ENCODE assay signal across 8 mouse cellular contexts in genomic region chr10:79794491-79794931, GRCm38 (mm10). TPM values are rescaled to one million over a fixed set of nuclear protein-coding genes. Genes with fewer than 3 reads are reported as not detected.
DNase-seq lines count a peak whose midpoint lies in the region; ATAC-seq and TF ChIP-seq lines count a peak whose summit lies in the region.

No protein-coding gene starts in this region.

- H3K27me3 ChIP-seq in forebrain, embryonic 13.5 days = peaks cover 4% of the 10 kb centered on the region; the same call in 1 of the 2 replicates
- H3K27me3 ChIP-seq in limb, embryonic 12.5 days = peaks cover 5% of the 10 kb centered on the region; the same call in 1 of the 2 replicates
- H3K27me3 ChIP-seq in midbrain, postnatal 0 days (ENCODE audit: insufficient read depth, low read length) = no peaks in the 10 kb centered on the region

- peak overlapping the region; percentile 94 for H3K4me3 ChIP-seq in forebrain, embryonic 13.5 days
- peak overlapping the region; percentile 94 for H3K4me3 ChIP-seq in limb, embryonic 12.5 days (replicated peaks)
- peak overlapping the region; percentile 96 for H3K4me3 ChIP-seq in midbrain, postnatal 0 days (ENCODE audit: low read depth, low read length)

- H3K36me3 ChIP-seq in forebrain, embryonic 13.5 days (ENCODE audit: poor library complexity, severe bottlenecking) = peaks cover 10% of the 10 kb centered on the region
- peaks cover 10% of the 10 kb centered on the region; the same call in 1 of the 2 replicates for H3K36me3 ChIP-seq in limb, embryonic 12.5 days
- no peaks in the 10 kb centered on the region for H3K36me3 ChIP-seq in midbrain, postnatal 0 days (ENCODE audit: insufficient read depth, low read length)

- no peak for TF ChIP-seq CTCF in midbrain, postnatal 0 days (IDR thresholded peaks at IDR 0.05)

- peak; percentile 83 for DNase-seq in 3134 (ENCODE audit: extremely low read depth, insufficient read length, low spot score)
- peak; percentile 69 for DNase-seq in adrenal gland, adult 8-10 months
- DNase-seq in heart, postnatal 4 days = peak; percentile 79
- peak; percentile 38 for DNase-seq in midbrain, postnatal 0 days (ENCODE audit: low spot score)
- no peak for DNase-seq in right cerebral cortex, adult 18-20 months
- DNase-seq in right cerebral cortex, postnatal 25 days = no peak

- peak overlapping the region; percentile 99 for H3K9ac ChIP-seq in forebrain, embryonic 13.5 days
- peak overlapping the region; percentile 94 for H3K9ac ChIP-seq in limb, embryonic 12.5 days (replicated peaks)
- H3K9ac ChIP-seq in midbrain, postnatal 0 days (replicated peaks; ENCODE audit: low read length, poor library complexity, severe bottlenecking) = peak overlapping the region; percentile 98

- H3K4me2 ChIP-seq in forebrain, embryonic 13.5 days = peak overlapping the region; percentile 94
- peak overlapping the region; percentile 88 for H3K4me2 ChIP-seq in limb, embryonic 12.5 days
- peak overlapping the region; percentile 80 for H3K4me2 ChIP-seq in midbrain, postnatal 0 days (ENCODE audit: low read depth, low read length, poor library complexity, severe bottlenecking)

- H3K9me3 ChIP-seq in forebrain, embryonic 13.5 days (replicated peaks) = no peaks in the 10 kb centered on the region
- H3K9me3 ChIP-seq in limb, embryonic 12.5 days = 0 out of 2 replicates have a peak, but pooled peaks cover 3% of the 10 kb centered on the region
- no peaks in the 10 kb centered on the region for H3K9me3 ChIP-seq in midbrain, postnatal 0 days (ENCODE audit: low read length)

- peaks cover 42% of the 10 kb centered on the region for H3K4me1 ChIP-seq in forebrain, embryonic 13.5 days
- peaks cover 26% of the 10 kb centered on the region for H3K4me1 ChIP-seq in limb, embryonic 12.5 days (replicated peaks)
- peaks cover 14% of the 10 kb centered on the region; the same call in 1 of the 2 replicates for H3K4me1 ChIP-seq in midbrain, postnatal 0 days (ENCODE audit: insufficient read depth, low read length)

- ATAC-seq in forebrain, embryonic 13.5 days = peak; percentile 45; the same call in 1 of the 2 replicates
- ATAC-seq in limb, embryonic 12.5 days (ENCODE audit: insufficient number of reproducible peaks, insufficient read depth, low FRiP score, low TSS enrichment, low read depth) = no peak
- peak; percentile 17; the same call in 1 of the 2 replicates for ATAC-seq in midbrain, postnatal 0 days (ENCODE audit: low FRiP score)

- peak overlapping the region; percentile 94 for H3K27ac ChIP-seq in forebrain, embryonic 13.5 days
- peak overlapping the region; percentile 84 for H3K27ac ChIP-seq in limb, embryonic 12.5 days
- H3K27ac ChIP-seq in midbrain, postnatal 0 days (ENCODE audit: low read depth, low read length) = peak overlapping the region; percentile 87

- WGBS in forebrain, embryonic 13.5 days = 2% methylated on average over 10 of the region's 10 CpGs
- WGBS in limb, embryonic 12.5 days = 11% methylated on average over 10 of the region's 10 CpGs
- 3% methylated on average over 10 of the region's 10 CpGs for WGBS in midbrain, postnatal 0 days

RNA-seq across cellular contexts. Expression of gene Palm, which starts 1.1 kb away (rescaled TPM):
- total RNA-seq in adrenal gland, adult 8-10 months (2022) = 100 to 1,000 TPM in 2 of 4 experiments, 10 to 100 TPM in 2; 72.7 to 123 (median 96.1) TPM
- polyA plus RNA-seq in forebrain, embryonic 13.5 days (2015; fragmentation: Nextera tagmentation; extraction: Ambion mirVana) = 214 and 234 TPM in 2 replicates
- total RNA-seq in heart, postnatal 4 days (2021) = 10 to 100 TPM; 78.5 to 88.6 TPM
- polyA plus RNA-seq in limb, embryonic 12.5 days (2016; fragmentation: Nextera tagmentation; extraction: Ambion mirVana) = 121 TPM in 2 replicates
- 161 and 165 TPM in 2 replicates for total RNA-seq in midbrain, postnatal 0 days (2014; rRNA removed)
- 302 and 308 TPM in 2 replicates for polyA plus RNA-seq in midbrain, postnatal 0 days (2015; fragmentation: Nextera tagmentation; extraction: Ambion mirVana)

RNA-seq across cellular contexts. Expression of gene Prss57, which starts 3.8 kb away (rescaled TPM):
- total RNA-seq in adrenal gland, adult 8-10 months (2022) = under 1 TPM in 2 of 4 experiments, not detected in 2; 0.13 to 0.38 TPM
- 0.09 and 0.13 TPM in 2 replicates for polyA plus RNA-seq in forebrain, embryonic 13.5 days (2015; fragmentation: Nextera tagmentation; extraction: Ambion mirVana)
- not detected for total RNA-seq in heart, postnatal 4 days (2021)
- polyA plus RNA-seq in limb, embryonic 12.5 days (2016; fragmentation: Nextera tagmentation; extraction: Ambion mirVana) = not detected in 2 replicates
- 1.1 TPM in 1 of 2 replicates, not detected in the other for total RNA-seq in midbrain, postnatal 0 days (2014; rRNA removed)
- 0.09 and 0.25 TPM in 2 replicates for polyA plus RNA-seq in midbrain, postnatal 0 days (2015; fragmentation: Nextera tagmentation; extraction: Ambion mirVana)

RNA-seq across cellular contexts. Expression of gene Fstl3, which starts 17.4 kb away (rescaled TPM):
- total RNA-seq in adrenal gland, adult 8-10 months (2022) = 10 to 100 TPM in 2 of 4 experiments, 1 to 10 TPM in 2; 8.8 to 55.0 (median 26.2) TPM
- polyA plus RNA-seq in forebrain, embryonic 13.5 days (2015; fragmentation: Nextera tagmentation; extraction: Ambion mirVana) = 0.40 and 0.62 TPM in 2 replicates
- total RNA-seq in heart, postnatal 4 days (2021) = 10 to 100 TPM; 10.3 TPM
- polyA plus RNA-seq in limb, embryonic 12.5 days (2016; fragmentation: Nextera tagmentation; extraction: Ambion mirVana) = 3.0 and 4.0 TPM in 2 replicates
- 3.3 and 3.4 TPM in 2 replicates for total RNA-seq in midbrain, postnatal 0 days (2014; rRNA removed)
- polyA plus RNA-seq in midbrain, postnatal 0 days (2015; fragmentation: Nextera tagmentation; extraction: Ambion mirVana) = 3.0 and 3.9 TPM in 2 replicates

RNA-seq across cellular contexts. Expression of gene Misp, which starts 26.3 kb away (rescaled TPM):
- under 1 TPM; 0.64 to 0.95 (median 0.70) TPM for total RNA-seq in adrenal gland, adult 8-10 months (2022)
- polyA plus RNA-seq in forebrain, embryonic 13.5 days (2015; fragmentation: Nextera tagmentation; extraction: Ambion mirVana) = 0.71 and 1.1 TPM in 2 replicates
- under 1 TPM; 0.14 to 0.45 TPM for total RNA-seq in heart, postnatal 4 days (2021)
- 0.28 and 0.67 TPM in 2 replicates for polyA plus RNA-seq in limb, embryonic 12.5 days (2016; fragmentation: Nextera tagmentation; extraction: Ambion mirVana)
- total RNA-seq in midbrain, postnatal 0 days (2014; rRNA removed) = 0.24 TPM in 1 of 2 replicates, not detected in the other
- polyA plus RNA-seq in midbrain, postnatal 0 days (2015; fragmentation: Nextera tagmentation; extraction: Ambion mirVana) = 0.18 and 0.27 TPM in 2 replicates

RNA-seq across cellular contexts. Expression of gene Rnf126, which starts 27.8 kb away (rescaled TPM):
- total RNA-seq in adrenal gland, adult 8-10 months (2022) = 10 to 100 TPM; 45.2 to 61.9 (median 50.8) TPM
- 70.9 and 74.8 TPM in 2 replicates for polyA plus RNA-seq in forebrain, embryonic 13.5 days (2015; fragmentation: Nextera tagmentation; extraction: Ambion mirVana)
- 10 to 100 TPM; 40.3 to 45.9 TPM for total RNA-seq in heart, postnatal 4 days (2021)
- polyA plus RNA-seq in limb, embryonic 12.5 days (2016; fragmentation: Nextera tagmentation; extraction: Ambion mirVana) = 108 and 113 TPM in 2 replicates
- total RNA-seq in midbrain, postnatal 0 days (2014; rRNA removed) = 79.6 and 107 TPM in 2 replicates
- 121 and 134 TPM in 2 replicates for polyA plus RNA-seq in midbrain, postnatal 0 days (2015; fragmentation: Nextera tagmentation; extraction: Ambion mirVana)

Comparison
In these comparisons a context has a peak if more than half of its experiments do, and no peak if none do; other contexts are left out.
1. DNase-seq: peak in 3134 (single experiment), adrenal gland, adult 8-10 months (single experiment), heart, postnatal 4 days (single experiment) and midbrain, postnatal 0 days (single experiment); none in right cerebral cortex, adult 18-20 months (single experiment) and right cerebral cortex, postnatal 25 days (single experiment).
2. Peak in every context shown above with its lines, with median percentiles within 50 percentile points of each other: H3K27ac ChIP-seq, H3K4me2 ChIP-seq, H3K4me3 ChIP-seq and H3K9ac ChIP-seq.